Mouse (Mus musculus) limb, embryonic 11.5 days (tissue): ENCODE results near the gene Sh2b1. TPM values are rescaled to one million over a fixed set of nuclear protein-coding genes. Genes with fewer than 3 reads are reported as not detected.

Source experiments
- ATAC-seq: fragments of 200-750 bp; cut with Nextera tagmentation; 2 replicates; pipeline ENCODE4 v1.8.0; 2017; ENCODE audit warnings: low read depth; ENCODE audit not compliant: insufficient number of reproducible peaks, low FRiP score, low TSS enrichment
- DNase-seq: peaks from one replicate; pipeline ENCODE4 v3.0.0-alpha.2; 2015; ENCODE audit warnings: low spot score
- H3K27ac ChIP-seq: fragments of 300-500 bp; sonication (generic); replicated peaks from 2 replicates; pipeline ENCODE4 v1.5.1; 2014; ENCODE audit warnings: low read depth, mild to moderate bottlenecking, low read length
- H3K27me3 ChIP-seq: fragments of 300-500 bp; sonication (generic); 2 replicates; pipeline ENCODE4 v1.6.1; 2014; ENCODE audit warnings: mild to moderate bottlenecking, low read length, mixed read lengths; ENCODE audit not compliant: control insufficient read depth, insufficient read depth
- H3K36me3 ChIP-seq: fragments of 300-500 bp; sonication (generic); 2 replicates; pipeline ENCODE4 v1.6.1; 2014; ENCODE audit warnings: mild to moderate bottlenecking, low read length, moderate library complexity, mixed read lengths; ENCODE audit not compliant: control insufficient read depth, insufficient read depth
- H3K4me1 ChIP-seq: fragments of 300-500 bp; sonication (generic); 2 replicates; pipeline ENCODE4 v1.6.1; 2014; ENCODE audit warnings: low read length, mixed read lengths; ENCODE audit not compliant: control insufficient read depth, insufficient read depth
- H3K4me2 ChIP-seq: fragments of 300-500 bp; sonication (generic); 2 replicates; pipeline ENCODE4 v1.6.1; 2014; ENCODE audit warnings: low read depth, mild to moderate bottlenecking, moderate library complexity; ENCODE audit not compliant: severe bottlenecking
- H3K4me3 ChIP-seq: fragments of 300-500 bp; sonication (generic); 2 replicates; pipeline ENCODE4 v1.5.1; 2014; ENCODE audit warnings: low read depth, low read length
- H3K9ac ChIP-seq: fragments of 300-500 bp; sonication (generic); 2 replicates; pipeline ENCODE4 v1.6.1; 2014; ENCODE audit warnings: mild to moderate bottlenecking, low read length
- H3K9me3 ChIP-seq: fragments of 300-500 bp; sonication (generic); 2 replicates; pipeline ENCODE4 v1.6.1; 2016; ENCODE audit warnings: low read length; ENCODE audit not compliant: control insufficient read depth
- WGBS: fragments of 180-500 bp; shearing (Covaris S2); extraction: QIAGEN DNeasy Blood & Tissue Kit; methylation state at CpG from one replicate; pipeline ENCODE4 v1.1.7; 2014; 5-methylcytosine and 5-hydroxymethylcytosine counted together
- polyA plus RNA-seq: library from polyadenylated mRNA; unstranded; fragments of >200 nt; fragmentation: Nextera tagmentation; extraction: Ambion mirVana; gene quantifications from 2 replicates; pipeline ENCODE4 v1.2.1, GENCODE M21; 2014

Sh2b1 gene
- polyA plus RNA-seq, 1 experiment from 2014 or later = 50.7 TPM

DNA sequence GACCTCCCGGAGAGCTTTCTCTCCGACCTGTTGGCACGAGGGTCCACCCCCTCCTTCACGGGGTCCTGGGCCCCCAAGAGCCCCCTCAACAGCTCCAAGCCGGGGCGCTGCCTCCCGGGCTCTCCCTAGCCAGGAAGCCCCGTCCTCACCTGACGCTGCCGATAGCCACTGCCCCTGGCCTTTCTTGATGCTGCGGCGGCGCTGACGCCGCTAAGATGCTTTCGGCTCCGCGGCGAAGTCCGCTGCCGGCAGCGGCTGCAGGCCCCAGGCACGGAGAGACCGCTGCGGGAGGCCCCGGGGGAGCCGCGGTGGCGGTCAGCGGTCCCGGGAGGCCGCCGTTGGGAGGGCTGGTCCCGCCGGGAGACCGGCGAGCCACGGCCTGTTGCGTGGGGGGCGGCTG lies 27.5 kb upstream of the Sh2b1 start:
- H3K27me3 ChIP-seq = no peaks in the 10 kb centered on the region
- DNase-seq = no peak
- no peak for ATAC-seq
- no peaks in the 10 kb centered on the region for H3K4me1 ChIP-seq
- H3K9ac ChIP-seq = peak overlapping the region; percentile 100
- peak overlapping the region; percentile 96 for H3K4me3 ChIP-seq
- H3K9me3 ChIP-seq = no peaks in the 10 kb centered on the region
- 0% methylated on average over 40 of the region's 40 CpGs for WGBS
- peaks cover 21% of the 10 kb centered on the region for H3K36me3 ChIP-seq
- peak overlapping the region; percentile 100 for H3K27ac ChIP-seq
- H3K4me2 ChIP-seq = peak overlapping the region; percentile 43

DNA sequence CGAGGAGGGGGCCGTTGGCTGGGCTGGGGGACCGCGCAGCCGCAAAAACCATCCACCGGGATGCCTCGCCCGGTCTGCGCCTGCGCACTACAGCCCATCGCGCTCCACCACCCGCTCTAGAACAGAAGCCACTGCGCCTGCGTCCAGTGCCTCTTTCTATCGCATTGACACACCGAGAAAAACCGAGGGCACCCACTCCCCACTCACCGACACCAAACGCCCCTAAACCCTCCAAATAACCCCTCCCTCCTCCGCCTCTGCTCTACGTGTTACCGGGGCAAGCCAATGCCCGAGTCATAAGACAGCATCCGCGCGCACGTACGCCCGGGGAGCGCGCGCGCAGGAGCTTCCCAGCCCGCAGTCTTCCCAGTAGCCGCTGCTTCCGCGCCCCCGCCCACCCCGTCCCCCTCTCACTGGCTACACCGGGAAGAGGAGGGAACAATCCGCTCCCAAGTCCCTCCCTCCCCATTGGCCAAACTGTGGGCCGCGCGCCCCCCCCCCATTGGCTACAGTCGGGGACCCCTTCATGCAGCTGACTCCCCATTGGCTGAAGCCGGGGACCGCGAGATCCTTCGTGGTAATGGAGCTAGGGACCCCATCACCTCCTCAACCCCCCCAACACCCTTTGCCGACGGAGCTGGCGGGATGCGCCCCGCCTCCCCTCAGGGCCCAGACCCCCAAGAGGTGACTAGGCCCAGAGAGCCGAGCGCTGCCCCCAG lies 27.0 kb upstream of the Sh2b1 start:
- H3K4me1 ChIP-seq = no peaks in the 10 kb centered on the region
- H3K27ac ChIP-seq = peak overlapping the region; percentile 100
- peaks cover 25% of the 10 kb centered on the region for H3K36me3 ChIP-seq
- WGBS = 0% methylated on average over 49 of the region's 57 CpGs
- H3K4me3 ChIP-seq = peak overlapping the region; percentile 96
- H3K4me2 ChIP-seq = peak overlapping the region; percentile 77
- DNase-seq = peak; percentile 95
- peak; percentile 92 for ATAC-seq
- peak overlapping the region; percentile 100 for H3K9ac ChIP-seq
- no peaks in the 10 kb centered on the region for H3K27me3 ChIP-seq
- no peaks in the 10 kb centered on the region for H3K9me3 ChIP-seq

DNA sequence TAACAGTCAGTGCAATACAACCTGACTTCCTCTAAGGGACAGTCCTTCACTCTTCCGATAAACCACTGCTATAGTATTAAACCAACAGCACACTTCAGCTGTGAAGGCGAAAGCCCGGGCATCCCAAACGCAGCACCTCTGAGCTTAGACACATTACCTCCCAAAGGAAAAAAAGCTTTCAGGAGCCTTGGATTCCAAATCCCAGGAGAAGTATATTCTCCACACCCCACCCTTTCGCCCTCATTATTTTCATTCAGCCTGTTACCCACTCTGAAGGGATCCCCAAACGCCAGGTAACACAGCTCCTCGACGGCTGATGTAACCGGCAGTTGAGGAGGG lies 26.4 kb upstream of the Sh2b1 start:
- 7% methylated on average over 9 of the region's 9 CpGs for WGBS
- Histone ChIP-seq H3K27me3 (no peaks in the 10 kb centered on the region), H3K4me2 (peak overlapping the region; percentile 77), H3K9me3 (no peaks in the 10 kb centered on the region), H3K9ac (peak overlapping the region; percentile 100), H3K36me3 (peaks cover 30% of the 10 kb centered on the region), H3K27ac (peak overlapping the region; percentile 80), H3K4me1 (no peaks in the 10 kb centered on the region), H3K4me3 (peak overlapping the region; percentile 96)
- ATAC-seq (no peak), DNase-seq (no peak)

GRCm38 (mm10) chr7:126499416-126499815 lies 24.2 kb upstream of the Sh2b1 start:
- H3K36me3 ChIP-seq = peaks cover 49% of the 10 kb centered on the region
- DNase-seq (no peak), ATAC-seq (no peak)
- H3K9ac ChIP-seq = no peak overlapping the region
- no peak overlapping the region for H3K4me3 ChIP-seq
- no peak overlapping the region for H3K27ac ChIP-seq
- no peaks in the 10 kb centered on the region for H3K27me3 ChIP-seq
- H3K9me3 ChIP-seq = no peaks in the 10 kb centered on the region
- no peak overlapping the region for H3K4me2 ChIP-seq
- 93% methylated on average over 7 of the region's 7 CpGs for WGBS
- H3K4me1 ChIP-seq = no peaks in the 10 kb centered on the region

- Histone ChIP-seq H3K4me1 (no peaks in the 10 kb centered on the region), H3K36me3 (peaks cover 62% of the 10 kb centered on the region), H3K4me2 (no peak overlapping the region), H3K4me3 (no peak overlapping the region), H3K27ac (no peak overlapping the region), H3K27me3 (no peaks in the 10 kb centered on the region), H3K9ac (no peak overlapping the region), H3K9me3 (no peaks in the 10 kb centered on the region)
- ATAC-seq (no peak), DNase-seq (no peak)
- 93% methylated on average over 12 of the region's 12 CpGs for WGBS
Observed at GRCm38 (mm10) chr7:126497966-126498365, 22.7 kb upstream of the Sh2b1 start.

- ATAC-seq (no peak), DNase-seq (no peak)
- Histone ChIP-seq H3K4me3 (no peak overlapping the region), H3K27me3 (no peaks in the 10 kb centered on the region), H3K4me1 (no peaks in the 10 kb centered on the region), H3K27ac (no peak overlapping the region), H3K36me3 (peaks cover 74% of the 10 kb centered on the region), H3K9me3 (no peaks in the 10 kb centered on the region), H3K9ac (no peak overlapping the region), H3K4me2 (no peak overlapping the region)
- WGBS = 94% methylated on average over 5 of the region's 5 CpGs
Observed at GRCm38 (mm10) chr7:126496475-126496874, 21.3 kb upstream of the Sh2b1 start.

DNA sequence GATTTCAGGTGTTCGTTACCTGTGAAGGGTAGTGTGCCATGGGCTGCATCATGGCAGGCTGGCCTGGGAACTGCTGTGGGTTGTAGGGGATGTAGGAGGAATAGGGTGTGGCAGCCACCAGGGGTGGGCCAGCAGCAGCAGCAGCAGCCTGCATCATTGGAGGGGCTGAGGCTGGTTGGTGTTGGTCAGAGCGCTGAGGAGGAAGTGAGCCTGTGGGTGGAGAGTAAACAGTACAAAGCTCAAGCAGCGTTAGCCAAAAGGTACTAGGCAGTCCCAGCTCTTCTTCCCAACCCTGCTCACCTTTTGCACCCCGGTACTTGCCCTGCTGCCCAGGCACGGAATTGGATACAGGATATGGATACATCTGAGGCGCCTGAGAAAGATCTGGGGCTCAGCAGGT lies 18.9 kb upstream of the Sh2b1 start:
- 96% methylated on average over 6 of the region's 6 CpGs for WGBS
- no peaks in the 10 kb centered on the region for H3K9me3 ChIP-seq
- no peak overlapping the region for H3K4me3 ChIP-seq
- H3K4me2 ChIP-seq = no peak overlapping the region
- H3K27me3 ChIP-seq = no peaks in the 10 kb centered on the region
- DNase-seq (no peak), ATAC-seq (no peak)
- no peaks in the 10 kb centered on the region for H3K4me1 ChIP-seq
- H3K36me3 ChIP-seq = peaks cover 66% of the 10 kb centered on the region
- H3K27ac ChIP-seq = no peak overlapping the region
- H3K9ac ChIP-seq = no peak overlapping the region

- 56% methylated on average over 11 of the region's 11 CpGs for WGBS
- H3K27me3 ChIP-seq = no peaks in the 10 kb centered on the region
- ATAC-seq = no peak
Observed at GRCm38 (mm10) chr7:126491973-126492372, 16.7 kb upstream of the Sh2b1 start.

DNA sequence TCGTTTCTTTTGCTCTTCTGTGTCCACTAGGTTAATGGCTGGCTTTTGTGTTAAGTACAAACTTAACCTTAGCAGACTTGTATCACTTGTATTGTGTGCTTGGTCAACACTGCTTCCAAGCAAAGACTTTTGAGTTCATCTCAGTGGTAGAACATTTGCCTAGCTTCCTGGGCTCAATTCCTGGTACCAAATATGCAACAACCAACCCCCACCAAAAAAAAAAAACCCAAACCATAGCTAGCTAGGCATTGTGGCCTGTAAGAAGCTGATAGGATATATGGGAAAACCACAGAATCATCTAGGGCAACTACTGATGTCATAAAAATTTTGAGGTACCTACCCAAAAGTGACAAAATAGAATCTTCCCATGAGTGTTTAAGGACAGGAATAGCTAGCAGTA lies 15.8 kb upstream of the Sh2b1 start:
- DNase-seq (no peak), ATAC-seq (no peak)
- H3K27me3 ChIP-seq = no peaks in the 10 kb centered on the region
- no peak overlapping the region for H3K4me2 ChIP-seq
- WGBS = 74% methylated on average over 1 of the region's 1 CpGs
- no peaks in the 10 kb centered on the region; the same call in 1 of the 2 replicates for H3K4me1 ChIP-seq
- no peak overlapping the region for H3K9ac ChIP-seq
- H3K36me3 ChIP-seq = peaks cover 41% of the 10 kb centered on the region
- no peak overlapping the region for H3K27ac ChIP-seq
- H3K4me3 ChIP-seq = no peak overlapping the region
- no peaks in the 10 kb centered on the region for H3K9me3 ChIP-seq

More at GRCm38 (mm10) chr7:126491973-126492372, 16.7 kb upstream of the Sh2b1 start:
- no peak overlapping the region for H3K4me2 ChIP-seq
- no peaks in the 10 kb centered on the region for H3K9me3 ChIP-seq
- H3K27ac ChIP-seq = no peak overlapping the region
- H3K4me1 ChIP-seq = no peaks in the 10 kb centered on the region; the same call in 1 of the 2 replicates
- no peak overlapping the region for H3K9ac ChIP-seq
- no peak overlapping the region for H3K4me3 ChIP-seq
- H3K36me3 ChIP-seq = peaks cover 50% of the 10 kb centered on the region
- DNase-seq = no peak
